Mouse (Mus musculus) liver, postnatal 0 days (tissue): ENCODE results near the gene Tbc1d22a.

ENCODE experiments used
- CTCF ChIP-seq: sonication (generic); IDR thresholded peaks from 2 replicates; pipeline ENCODE4 v1.5.1; 2016; ENCODE audit warnings: antibody characterized with exemption, low read depth
- EP300 ChIP-seq: IDR thresholded peaks from 2 replicates; pipeline ENCODE4 v1.6.1; 2016; ENCODE audit warnings: antibody characterized with exemption, low read depth, mild to moderate bottlenecking

- TF ChIP-seq CTCF (no peak), EP300 (no peak)
These were observed 299.1 kb downstream of the Tbc1d22a start for GRCm38 (mm10) chr15:86513336-86513735.
